In the genomic region with DNA sequence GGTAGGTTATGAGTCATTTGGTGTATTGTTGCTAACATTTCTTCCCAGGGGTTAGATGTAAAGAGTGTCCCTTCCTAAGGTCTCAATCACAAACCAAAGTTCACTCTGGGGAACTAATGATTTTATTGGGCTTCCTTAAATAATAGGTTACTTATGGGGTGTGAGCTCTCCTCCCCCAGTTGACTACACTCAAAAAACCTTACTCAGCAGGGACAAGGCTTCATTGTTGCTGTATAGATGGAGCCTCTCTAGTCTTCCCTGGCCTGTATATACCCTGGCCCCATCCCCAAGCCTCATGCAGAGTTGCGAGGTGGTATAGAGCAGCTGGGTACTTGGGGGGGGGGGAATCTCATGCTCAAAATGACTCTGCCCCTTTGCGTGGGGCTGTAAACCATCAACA, we compare ENCODE assay signal across 27 mouse cellular contexts.
"Had no signal": no experiment of that assay in that cellular context is flagged by ENCODE, and none has a peak within 500 bp of the region (broad histone marks: within the 10 kb centered on the region; RNA-seq: fewer than 3 reads in every experiment).

No protein-coding gene starts in this region.

- DNase-seq: gastrocnemius, adult 2 months; gastrocnemius, postnatal 10 days; gastrocnemius, postnatal 25 days; heart, adult 18-20 months; heart, postnatal 10 days; heart, postnatal 4 days; kidney, adult 11 months; kidney, adult 2 months; kidney, adult 9 months; kidney, postnatal 14 days; kidney, postnatal 36 days; layer of hippocampus, adult 9-11 months; layer of hippocampus, postnatal 36 days; left cerebral cortex, postnatal 4 days had no signal

- H3K27ac ChIP-seq: gastrocnemius, adult 2 months; heart, embryonic 10.5 days; hindbrain, embryonic 10.5 days; hindbrain, embryonic 12.5 days; hindbrain, embryonic 14.5 days; kidney, embryonic 15.5 days; kidney, postnatal 0 days; limb, embryonic 13.5 days; limb, embryonic 15.5 days; liver, embryonic 12.5 days; liver, embryonic 14.5 days had no signal

- H3K4me3 ChIP-seq: gastrocnemius, adult 2 months; heart, embryonic 10.5 days; heart, embryonic 12.5 days; hindbrain, embryonic 10.5 days; hindbrain, embryonic 12.5 days; kidney, embryonic 15.5 days; limb, embryonic 13.5 days; limb, embryonic 15.5 days; liver, embryonic 12.5 days had no signal

- H3K9ac ChIP-seq: heart, embryonic 12.5 days; hindbrain, embryonic 12.5 days; hindbrain, embryonic 14.5 days; kidney, embryonic 15.5 days; limb, embryonic 13.5 days; limb, embryonic 15.5 days; liver, embryonic 12.5 days; liver, embryonic 14.5 days had no signal

- H3K4me2 ChIP-seq: heart, embryonic 12.5 days; hindbrain, embryonic 12.5 days; hindbrain, embryonic 14.5 days; kidney, embryonic 15.5 days; limb, embryonic 13.5 days; limb, embryonic 15.5 days; liver, embryonic 12.5 days had no signal

- ATAC-seq: hindbrain, embryonic 16.5 days; inflammation-experienced regulatory T-cells, adult 6 months; liver, embryonic 12.5 days had no signal

- H3K36me3 ChIP-seq: heart, embryonic 10.5 days; heart, embryonic 12.5 days; hindbrain, embryonic 10.5 days; hindbrain, embryonic 12.5 days; kidney, embryonic 15.5 days; limb, embryonic 13.5 days; limb, embryonic 15.5 days; liver, embryonic 12.5 days had no signal

- H3K27me3 ChIP-seq: hindbrain, embryonic 12.5 days; kidney, embryonic 15.5 days; limb, embryonic 15.5 days had no signal

- H3K4me1 ChIP-seq: hindbrain, embryonic 10.5 days; hindbrain, embryonic 12.5 days; kidney, embryonic 15.5 days; limb, embryonic 15.5 days; liver, embryonic 12.5 days had no signal

- H3K9me3 ChIP-seq: heart, embryonic 10.5 days; heart, embryonic 12.5 days; hindbrain, embryonic 10.5 days; hindbrain, embryonic 12.5 days; kidney, embryonic 15.5 days; limb, embryonic 13.5 days; limb, embryonic 15.5 days; liver, embryonic 12.5 days had no signal
